Mouse (Mus musculus): Measurements from ENCODE around the gene Slc17a8. TPM values are rescaled to one million over a fixed set of nuclear protein-coding genes. Genes with fewer than 3 reads are reported as not detected.
"Not testable (repeated sequence)": the region's sequence is repeated elsewhere in the genome, so short reads cannot be mapped to it uniquely, and the experiment has no call there.

Gene Slc17a8
- not detected for total RNA-seq (2021)
- long read RNA-seq, experiment 1, result 0 reads
- long read RNA-seq, experiment 2, result 0 reads

DNA sequence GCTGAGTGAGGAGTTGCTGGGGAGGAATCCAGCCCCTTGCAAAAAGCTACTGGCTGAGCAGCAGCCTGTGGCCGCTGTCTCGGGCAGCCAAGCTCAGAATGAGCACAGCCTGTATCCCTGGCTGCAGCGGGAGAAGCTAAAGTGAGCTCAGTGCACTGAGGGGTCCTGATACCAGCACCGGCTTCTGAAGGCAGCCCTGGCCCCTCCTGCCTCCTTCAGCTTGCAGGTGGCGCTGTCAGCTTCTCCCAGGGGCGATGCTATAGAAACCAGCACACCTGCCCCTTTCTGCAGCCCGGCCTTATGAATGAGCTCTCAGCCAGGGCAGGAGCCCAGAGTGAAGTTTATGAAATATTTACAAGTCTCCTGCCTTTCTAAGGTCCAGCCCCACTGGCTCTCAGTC is at the start of gene Slc17a8:
Gene Slc17a8, minus strand, starts transcription at position 125 of the 400 bp plus-strand sequence.
- intact Hi-C loops (cut with DNase I), result no loop called here
- DNase-seq, result no peak

GRCm38 (mm10) chr10:89670371-89670770 is 49.3 kb upstream of the Slc17a8 start:
- DNase-seq; intact Hi-C loops (cut with DNase I): not testable (repeated sequence)

- DNase-seq, result no peak
- intact Hi-C loops (cut with DNase I), result loop anchor here (10.0 kb wide), 1 partner anchor 137 kb away; no protein-coding TSS in a partner anchor
Observed at GRCm38 (mm10) chr10:89667571-89667970, 46.5 kb upstream of the Slc17a8 start.

GRCm38 (mm10) chr10:89665679-89666078 is 44.6 kb upstream of the Slc17a8 start:
- intact Hi-C loops (cut with DNase I), result loop anchor here (10.0 kb wide), 1 partner anchor 139 kb away; no protein-coding TSS in a partner anchor

GRCm38 (mm10) chr10:89664977-89665645 is 44.1 kb upstream of the Slc17a8 start:
- DNase-seq, result no peak
- intact Hi-C loops (cut with DNase I), result loop anchor here (10.0 kb wide), 1 partner anchor 140 kb away; no protein-coding TSS in a partner anchor

More at GRCm38 (mm10) chr10:89665679-89666078, 44.6 kb upstream of the Slc17a8 start:
- DNase-seq, result no peak

DNA sequence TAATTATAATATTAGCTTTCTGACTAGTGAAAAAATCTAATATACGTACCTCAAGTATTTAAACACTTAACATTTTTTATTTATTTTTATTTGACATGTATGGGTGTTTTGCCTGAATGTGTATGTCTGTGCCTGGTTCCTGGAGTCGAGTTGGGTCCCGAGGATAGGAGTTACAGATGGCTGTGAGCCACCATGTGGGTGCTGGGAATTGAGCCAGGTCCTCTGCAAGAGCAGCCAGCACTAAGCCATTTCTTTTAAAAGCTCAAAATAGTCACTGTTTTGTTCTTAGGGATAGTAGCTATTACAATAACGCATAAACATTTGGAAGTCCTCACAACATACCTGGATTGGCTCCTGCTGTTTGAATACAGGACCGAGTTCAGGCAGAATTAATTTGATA is 35.3 kb upstream of the Slc17a8 start:
- no peak for DNase-seq
- intact Hi-C loops (cut with DNase I), result no loop called here

- intact Hi-C loops (cut with DNase I), result no loop called here
- no peak for DNase-seq
Observed at GRCm38 (mm10) chr10:89652912-89653311, 31.9 kb upstream of the Slc17a8 start.

DNA sequence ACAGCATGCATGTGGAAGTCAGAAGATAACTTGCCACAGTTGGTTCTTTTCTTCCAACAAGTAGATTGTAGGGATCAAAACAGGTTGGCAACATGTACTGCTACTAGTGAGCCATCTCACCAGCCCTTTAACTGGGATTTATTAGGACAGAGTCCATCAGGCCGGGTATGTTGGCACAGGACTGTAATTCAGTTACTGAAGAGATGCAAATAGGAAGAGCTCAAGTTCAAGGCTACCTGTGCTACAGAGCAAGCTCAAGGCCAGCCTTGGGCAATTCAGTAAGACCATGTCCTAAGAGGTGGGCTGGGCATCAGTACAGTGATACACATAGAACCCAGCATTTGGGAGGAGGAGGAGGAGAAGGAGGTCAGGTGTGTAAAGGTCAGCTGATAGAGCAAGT is 30.6 kb upstream of the Slc17a8 start:
- intact Hi-C loops (cut with DNase I), result no loop called here
- DNase-seq, result no peak

GRCm38 (mm10) chr10:89646918-89647317 is 25.9 kb upstream of the Slc17a8 start:
- no peak for DNase-seq
- intact Hi-C loops (cut with DNase I), result no loop called here

GRCm38 (mm10) chr10:89637001-89637400 is 15.9 kb upstream of the Slc17a8 start:
- DNase-seq, result no peak
- intact Hi-C loops (cut with DNase I), result no loop called here

DNA sequence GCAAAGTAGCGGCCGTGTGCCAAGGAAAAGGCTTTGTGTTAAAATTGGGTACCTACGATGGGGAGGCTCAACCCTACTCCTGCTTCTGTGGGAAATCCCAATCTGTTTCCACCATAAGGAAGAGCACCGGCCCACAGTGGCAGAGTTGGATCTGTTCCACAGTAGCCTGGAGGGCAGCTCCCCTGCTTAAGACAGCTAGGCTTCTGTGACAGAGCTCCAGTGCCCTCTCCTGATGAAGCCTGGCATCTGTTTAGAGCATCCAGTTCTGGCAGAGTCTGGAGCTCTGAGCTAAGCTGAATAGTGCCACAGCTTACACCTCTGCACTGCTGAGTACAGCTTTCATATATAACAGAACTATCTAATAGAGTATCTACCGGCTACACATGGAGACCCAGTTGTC is 14.0 kb upstream of the Slc17a8 start:
- no peak for DNase-seq

GRCm38 (mm10) chr10:89633736-89634426 is 12.8 kb upstream of the Slc17a8 start:
- DNase-seq, result no peak
- intact Hi-C loops (cut with DNase I), result loop anchor here (5.0 kb wide), 1 partner anchor 172 kb away; no protein-coding TSS in a partner anchor

More for the DNA sequence above, 14.0 kb upstream of the Slc17a8 start:
- intact Hi-C loops (cut with DNase I), result no loop called here

DNA sequence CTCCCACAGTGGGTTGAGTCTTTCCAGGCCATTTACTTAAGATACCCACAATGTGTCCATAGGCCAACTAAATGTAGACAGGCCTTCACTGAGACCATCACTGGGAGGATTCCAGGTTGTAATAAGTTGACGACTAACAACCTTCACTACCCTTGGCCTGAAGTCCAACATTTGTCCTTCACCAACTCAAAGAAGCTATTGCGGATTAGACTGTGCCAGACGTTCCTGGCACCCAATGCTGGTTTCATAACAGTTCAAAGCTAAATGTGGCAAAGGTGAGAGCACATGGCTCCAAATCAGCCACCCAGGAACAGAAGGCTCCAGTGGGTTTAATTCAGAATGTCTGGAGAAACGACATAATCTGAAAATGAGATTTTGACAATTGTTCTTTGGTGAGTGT is 12.1 kb upstream of the Slc17a8 start:
- intact Hi-C loops (cut with DNase I), result loop anchor here (5.0 kb wide), 1 partner anchor 171 kb away; no protein-coding TSS in a partner anchor
- DNase-seq, result no peak

DNA sequence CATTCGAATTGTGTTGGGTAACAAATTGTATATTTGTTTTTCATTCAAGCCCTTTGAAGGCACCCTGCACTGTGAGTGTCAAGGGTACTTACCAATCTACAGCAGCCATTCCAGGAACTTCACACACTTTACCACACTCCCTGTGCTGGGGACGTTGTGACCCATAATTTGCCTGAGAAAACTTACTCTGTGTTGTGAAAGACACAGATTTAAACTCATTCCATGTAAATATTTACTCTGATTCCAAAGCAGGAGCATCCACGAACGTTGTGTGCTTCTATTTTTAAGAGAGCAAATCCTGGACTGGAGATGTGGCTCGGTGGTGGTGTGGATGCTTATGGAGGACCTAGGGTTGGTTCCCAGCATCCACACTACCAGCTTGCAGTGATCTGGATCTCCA is 10.8 kb upstream of the Slc17a8 start:
- intact Hi-C loops (cut with DNase I), result loop anchor here (5.0 kb wide), 1 partner anchor 170 kb away; no protein-coding TSS in a partner anchor
- DNase-seq, result no peak

- intact Hi-C loops (cut with DNase I), result loop anchor here (5.0 kb wide), 1 partner anchor 168 kb away; no protein-coding TSS in a partner anchor
- DNase-seq, result no peak
Observed at GRCm38 (mm10) chr10:89630564-89630963, 9.5 kb upstream of the Slc17a8 start.

DNA sequence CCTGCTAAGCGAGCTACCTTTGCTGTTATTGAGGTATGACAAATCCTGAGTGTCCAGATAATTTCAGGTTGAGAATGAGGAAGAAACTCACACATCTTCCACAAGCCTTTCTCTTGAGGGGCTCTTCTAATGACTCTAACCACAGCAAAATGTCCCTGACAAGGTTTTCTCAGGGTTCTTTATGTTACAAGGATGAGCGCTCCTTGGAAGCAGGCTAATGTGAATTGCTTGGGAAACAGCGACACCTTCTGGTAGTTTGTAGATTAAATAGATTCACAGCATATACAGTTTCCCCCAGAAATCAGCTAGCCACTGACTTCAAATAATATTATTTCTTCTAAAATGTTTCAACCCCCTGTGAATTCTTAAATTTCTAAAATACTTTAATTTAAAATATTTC is 9.0 kb upstream of the Slc17a8 start:
- intact Hi-C loops (cut with DNase I), result loop anchor here (5.0 kb wide), 1 partner anchor 168 kb away; no protein-coding TSS in a partner anchor
- no peak for DNase-seq

DNA sequence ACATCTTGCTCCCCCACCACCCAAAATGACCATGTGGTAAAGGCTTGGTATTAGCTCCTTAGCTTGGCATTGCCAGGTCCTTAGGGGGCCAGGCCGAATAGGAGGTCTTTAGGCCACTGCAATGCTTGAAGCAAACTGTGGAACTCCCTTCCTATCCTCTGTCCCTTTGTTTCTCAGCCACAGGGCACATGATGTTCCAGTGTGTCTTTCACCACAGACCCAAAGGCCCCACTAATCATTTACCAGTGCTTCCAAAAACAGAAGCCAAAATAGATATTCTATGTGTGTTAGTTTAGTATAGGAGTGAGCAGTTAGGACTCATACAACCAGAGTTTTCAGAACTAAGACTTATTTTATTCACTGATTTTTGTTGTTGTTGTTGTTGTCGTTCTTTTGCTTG is 5.7 kb upstream of the Slc17a8 start:
- intact Hi-C loops (cut with DNase I), result loop anchor here (5.0 kb wide), 1 partner anchor 299 kb away; no protein-coding TSS in a partner anchor
- DNase-seq, result no peak

DNA sequence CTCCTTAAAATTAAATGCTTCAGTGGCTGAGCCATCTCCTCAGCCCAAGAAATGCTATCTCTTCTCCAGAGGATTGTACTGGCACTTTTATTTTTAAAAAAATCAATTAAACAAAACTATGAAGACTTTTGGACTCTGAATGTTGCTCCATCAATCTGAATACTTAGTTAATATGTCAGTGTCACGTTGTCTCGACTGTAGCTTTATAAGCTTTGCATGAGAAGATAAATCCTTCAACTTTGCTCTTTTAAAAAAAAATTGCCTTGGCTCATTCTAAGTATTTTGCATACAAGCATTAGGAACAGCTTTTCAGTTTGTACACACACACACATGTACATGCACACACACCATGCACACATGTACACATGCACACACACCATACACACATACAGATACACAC is 3.1 kb upstream of the Slc17a8 start:
- DNase-seq, result no peak
- intact Hi-C loops (cut with DNase I), result no loop called here

GRCm38 (mm10) chr10:89599311-89599710 is 21.7 kb downstream of the Slc17a8 start:
- intact Hi-C loops (cut with DNase I), result no loop called here
- no peak for DNase-seq

DNA sequence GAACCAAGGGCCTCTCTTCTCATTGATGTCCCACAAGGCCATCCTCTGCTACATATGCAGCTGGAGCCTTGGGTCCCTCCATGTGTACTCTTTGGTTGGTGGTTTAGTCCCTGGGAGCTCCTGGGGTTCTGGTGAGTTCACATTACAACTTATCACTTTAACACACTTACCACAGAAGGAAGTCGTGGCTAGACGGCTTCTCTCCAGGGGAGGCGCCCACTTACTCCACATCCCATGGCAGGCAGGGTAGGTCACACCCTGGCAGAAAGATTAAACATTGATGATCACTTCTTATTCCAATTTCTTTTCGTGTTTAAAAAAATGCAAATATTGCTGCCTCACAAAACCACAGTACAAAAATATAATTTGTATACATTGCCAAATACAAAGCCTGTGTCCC is 23.8 kb downstream of the Slc17a8 start:
- intact Hi-C loops (cut with DNase I), result no loop called here
- DNase-seq, result no peak

- no peak for DNase-seq
- intact Hi-C loops (cut with DNase I), result no loop called here
Observed at GRCm38 (mm10) chr10:89595935-89596334, 25.1 kb downstream of the Slc17a8 start.
